Mouse (Mus musculus): Measurements from ENCODE around the gene Arvcf. TPM values are rescaled to one million over a fixed set of nuclear protein-coding genes. Genes with fewer than 3 reads are reported as not detected.

The Arvcf gene
- total and polyA plus RNA-seq, 2 experiments from 2014 or later: 22.5 to 62.1 TPM

GRCm38 (mm10) chr16:18324031-18324430 lies 24.0 kb upstream of the Arvcf start:
- Histone ChIP-seq H3K9ac (replicated peaks; ENCODE audit: low read depth, low read length) (no peak overlapping the region), H3K4me1 (ENCODE audit: control insufficient read depth, insufficient read depth) (0 out of 2 replicates have a peak, but pooled peaks cover 7% of the 10 kb centered on the region), H3K4me2 (ENCODE audit: low read depth, low read length) (no peak overlapping the region), H3K27me3 (ENCODE audit: control insufficient read depth, insufficient read depth, low read length) (no peaks in the 10 kb centered on the region), H3K36me3 (replicated peaks; ENCODE audit: control insufficient read depth, insufficient read depth, low read length) (peaks cover 31% of the 10 kb centered on the region), H3K27ac (ENCODE audit: low read depth) (no peak overlapping the region), H3K4me3 (ENCODE audit: low read depth, low read length) (no peak overlapping the region), H3K9me3 (replicated peaks; ENCODE audit: control insufficient read depth, low read length) (no peaks in the 10 kb centered on the region)
- TF ChIP-seq EP300 (IDR thresholded peaks at IDR 0.05; ENCODE audit: low read depth) (no peak), CTCF (IDR thresholded peaks at IDR 0.05; ENCODE audit: low read depth) (no peak)
- ATAC-seq (ENCODE audit: insufficient read depth, low read depth) (no peak), DNase-seq (ENCODE audit: low spot score) (no peak)
- WGBS: 90% methylated on average over 6 of the region's 6 CpGs

GRCm38 (mm10) chr16:18325741-18326140 lies 22.2 kb upstream of the Arvcf start:
- H3K36me3 ChIP-seq (replicated peaks; ENCODE audit: control insufficient read depth, insufficient read depth, low read length): peaks cover 19% of the 10 kb centered on the region
- H3K4me3 ChIP-seq (ENCODE audit: low read depth, low read length): no peak overlapping the region
- 72% methylated on average over 4 of the region's 4 CpGs for WGBS
- 0 out of 2 replicates have a peak, but pooled peaks cover 12% of the 10 kb centered on the region for H3K4me1 ChIP-seq (ENCODE audit: control insufficient read depth, insufficient read depth)
- H3K27ac ChIP-seq (ENCODE audit: low read depth): no peak overlapping the region
- DNase-seq (ENCODE audit: low spot score) (no peak), ATAC-seq (ENCODE audit: insufficient read depth, low read depth) (no peak)
- no peaks in the 10 kb centered on the region for H3K27me3 ChIP-seq (ENCODE audit: control insufficient read depth, insufficient read depth, low read length)
- H3K9me3 ChIP-seq (replicated peaks; ENCODE audit: control insufficient read depth, low read length): no peaks in the 10 kb centered on the region
- H3K9ac ChIP-seq (replicated peaks; ENCODE audit: low read depth, low read length): no peak overlapping the region
- no peak for TF ChIP-seq CTCF (IDR thresholded peaks at IDR 0.05; ENCODE audit: low read depth)
- no peak for TF ChIP-seq EP300 (IDR thresholded peaks at IDR 0.05; ENCODE audit: low read depth)
- H3K4me2 ChIP-seq (ENCODE audit: low read depth, low read length): no peak overlapping the region

GRCm38 (mm10) chr16:18327936-18328335 lies 20.0 kb upstream of the Arvcf start:
- ATAC-seq (ENCODE audit: insufficient read depth, low read depth) (no peak), DNase-seq (ENCODE audit: low spot score) (no peak)
- 93% methylated on average over 9 of the region's 9 CpGs for WGBS
- Histone ChIP-seq H3K4me1 (ENCODE audit: control insufficient read depth, insufficient read depth) (0 out of 2 replicates have a peak, but pooled peaks cover 12% of the 10 kb centered on the region), H3K9ac (replicated peaks; ENCODE audit: low read depth, low read length) (no peak overlapping the region), H3K9me3 (replicated peaks; ENCODE audit: control insufficient read depth, low read length) (no peaks in the 10 kb centered on the region), H3K36me3 (replicated peaks; ENCODE audit: control insufficient read depth, insufficient read depth, low read length) (peaks cover 2% of the 10 kb centered on the region; the same call in 1 of the 2 replicates), H3K27ac (ENCODE audit: low read depth) (no peak overlapping the region), H3K4me2 (ENCODE audit: low read depth, low read length) (no peak overlapping the region), H3K27me3 (ENCODE audit: control insufficient read depth, insufficient read depth, low read length) (no peaks in the 10 kb centered on the region), H3K4me3 (ENCODE audit: low read depth, low read length) (no peak overlapping the region)
- TF ChIP-seq EP300 (IDR thresholded peaks at IDR 0.05; ENCODE audit: low read depth): no peak
- no peak for TF ChIP-seq CTCF (IDR thresholded peaks at IDR 0.05; ENCODE audit: low read depth)

DNA sequence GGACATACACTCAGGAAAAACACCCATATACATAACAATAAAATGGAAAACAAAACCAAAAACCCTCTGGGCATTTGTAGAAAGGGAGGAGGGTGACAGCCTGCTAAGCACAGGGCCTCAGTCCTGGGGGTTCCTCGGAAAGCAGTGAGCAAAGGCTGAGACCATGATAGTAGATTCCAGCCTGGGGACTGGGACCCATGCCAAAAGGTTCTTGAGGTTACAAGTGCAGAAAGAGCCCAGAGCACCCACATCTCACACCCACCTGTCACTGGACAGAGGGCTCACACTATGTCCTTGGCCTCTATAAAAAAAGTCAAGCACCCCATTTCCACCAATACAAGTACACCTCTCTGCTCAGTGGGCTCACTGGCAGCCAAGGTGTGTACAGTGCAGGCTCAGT lies 19.5 kb upstream of the Arvcf start:
- Histone ChIP-seq H3K27ac (ENCODE audit: low read depth) (peak overlapping the region; percentile 1; the same call in 1 of the 2 replicates), H3K4me1 (ENCODE audit: control insufficient read depth, insufficient read depth) (0 out of 2 replicates have a peak, but pooled peaks cover 12% of the 10 kb centered on the region), H3K9ac (replicated peaks; ENCODE audit: low read depth, low read length) (no peak overlapping the region), H3K36me3 (replicated peaks; ENCODE audit: control insufficient read depth, insufficient read depth, low read length) (no peaks in the 10 kb centered on the region), H3K4me2 (ENCODE audit: low read depth, low read length) (no peak overlapping the region), H3K9me3 (replicated peaks; ENCODE audit: control insufficient read depth, low read length) (no peaks in the 10 kb centered on the region), H3K27me3 (ENCODE audit: control insufficient read depth, insufficient read depth, low read length) (no peaks in the 10 kb centered on the region), H3K4me3 (ENCODE audit: low read depth, low read length) (no peak overlapping the region)
- TF ChIP-seq CTCF (IDR thresholded peaks at IDR 0.05; ENCODE audit: low read depth) (no peak), EP300 (IDR thresholded peaks at IDR 0.05; ENCODE audit: low read depth) (no peak)
- DNase-seq (ENCODE audit: low spot score): no peak
- WGBS: 30% methylated on average over 1 of the region's 1 CpGs
- peak; percentile 62 for ATAC-seq (ENCODE audit: insufficient read depth, low read depth)

- Histone ChIP-seq H3K4me1 (ENCODE audit: control insufficient read depth, insufficient read depth) (peaks cover 26% of the 10 kb centered on the region), H3K9ac (replicated peaks; ENCODE audit: low read depth, low read length) (no peak overlapping the region), H3K36me3 (replicated peaks; ENCODE audit: control insufficient read depth, insufficient read depth, low read length) (0 out of 2 replicates have a peak, but pooled peaks cover 6% of the 10 kb centered on the region), H3K27me3 (ENCODE audit: control insufficient read depth, insufficient read depth, low read length) (no peaks in the 10 kb centered on the region), H3K4me3 (ENCODE audit: low read depth, low read length) (no peak overlapping the region), H3K4me2 (ENCODE audit: low read depth, low read length) (no peak overlapping the region), H3K27ac (ENCODE audit: low read depth) (peak overlapping the region; percentile 67), H3K9me3 (replicated peaks; ENCODE audit: control insufficient read depth, low read length) (no peaks in the 10 kb centered on the region)
- ATAC-seq (ENCODE audit: insufficient read depth, low read depth) (peak; percentile 86), DNase-seq (ENCODE audit: low spot score) (peak; percentile 59)
- TF ChIP-seq EP300 (IDR thresholded peaks at IDR 0.05; ENCODE audit: low read depth): no peak
- WGBS: 54% methylated on average over 3 of the region's 3 CpGs
Measured at GRCm38 (mm10) chr16:18333976-18334375, 14.0 kb upstream of the Arvcf start.

- no peak for DNase-seq (ENCODE audit: low spot score)
- H3K27ac ChIP-seq (ENCODE audit: low read depth): no peak overlapping the region
Measured at GRCm38 (mm10) chr16:18335981-18336380, 12.0 kb upstream of the Arvcf start.

More at GRCm38 (mm10) chr16:18335981-18336380, 12.0 kb upstream of the Arvcf start:
- 82% methylated on average over 3 of the region's 3 CpGs for WGBS
- Histone ChIP-seq H3K4me2 (ENCODE audit: low read depth, low read length) (no peak overlapping the region), H3K9ac (replicated peaks; ENCODE audit: low read depth, low read length) (no peak overlapping the region), H3K36me3 (replicated peaks; ENCODE audit: control insufficient read depth, insufficient read depth, low read length) (0 out of 2 replicates have a peak, but pooled peaks cover 6% of the 10 kb centered on the region), H3K4me3 (ENCODE audit: low read depth, low read length) (no peak overlapping the region), H3K9me3 (replicated peaks; ENCODE audit: control insufficient read depth, low read length) (no peaks in the 10 kb centered on the region), H3K4me1 (ENCODE audit: control insufficient read depth, insufficient read depth) (peaks cover 29% of the 10 kb centered on the region), H3K27me3 (ENCODE audit: control insufficient read depth, insufficient read depth, low read length) (no peaks in the 10 kb centered on the region)
- ATAC-seq (ENCODE audit: insufficient read depth, low read depth): no peak
- no peak for TF ChIP-seq CTCF (IDR thresholded peaks at IDR 0.05; ENCODE audit: low read depth)
- no peak for TF ChIP-seq EP300 (IDR thresholded peaks at IDR 0.05; ENCODE audit: low read depth)
